Mouse (Mus musculus): ENCODE measurements around the gene Pigk. TPM values are rescaled to one million over a fixed set of nuclear protein-coding genes. Genes with fewer than 3 reads are reported as not detected.
"Not testable (repeated sequence)": the region's sequence is repeated elsewhere in the genome, so short reads cannot be mapped to it uniquely, and the experiment has no call there.

Pigk gene
- polyA plus RNA-seq, 1 experiment from 2014 or later, result 59.6 TPM

DNA sequence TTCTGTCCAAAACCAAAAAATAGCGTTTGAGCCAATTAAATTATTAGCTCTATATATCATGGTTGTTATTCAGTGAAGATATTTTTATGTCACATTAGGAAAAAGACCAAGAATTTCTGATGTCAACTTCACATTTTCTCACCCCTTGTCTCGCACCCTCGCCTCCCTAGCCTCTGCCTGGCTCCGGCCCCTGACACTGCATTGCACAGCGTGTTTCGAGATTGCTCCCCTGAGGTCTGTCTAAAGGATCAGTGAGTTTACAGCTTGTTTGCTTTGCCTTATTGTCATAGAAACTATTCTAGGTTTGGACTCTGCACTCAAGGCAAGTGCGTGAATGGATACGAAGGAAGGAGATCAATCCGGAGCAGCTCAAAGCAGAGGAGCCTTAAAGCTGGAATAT lies 24.8 kb upstream of the Pigk start:
- ATAC-seq, result no peak
- Histone ChIP-seq H3K4me2 (ENCODE audit: low read length) (no peak overlapping the region), H3K27ac (ENCODE audit: low read length) (no peak overlapping the region), H3K9me3 (replicated peaks; ENCODE audit: control insufficient read depth, low read length, poor library complexity, severe bottlenecking) (no peaks in the 10 kb centered on the region), H3K4me3 (ENCODE audit: low read depth, low read length) (no peak overlapping the region), H3K36me3 (ENCODE audit: control insufficient read depth, insufficient read depth, low read length) (no peaks in the 10 kb centered on the region), H3K4me1 (ENCODE audit: control insufficient read depth, insufficient read depth, low read length) (no peaks in the 10 kb centered on the region), H3K9ac (ENCODE audit: low read depth, low read length) (no peak overlapping the region), H3K27me3 (ENCODE audit: control insufficient read depth, insufficient read depth, low read depth, low read length) (no peaks in the 10 kb centered on the region)
- 77% methylated on average over 9 of the region's 9 CpGs for WGBS

DNA sequence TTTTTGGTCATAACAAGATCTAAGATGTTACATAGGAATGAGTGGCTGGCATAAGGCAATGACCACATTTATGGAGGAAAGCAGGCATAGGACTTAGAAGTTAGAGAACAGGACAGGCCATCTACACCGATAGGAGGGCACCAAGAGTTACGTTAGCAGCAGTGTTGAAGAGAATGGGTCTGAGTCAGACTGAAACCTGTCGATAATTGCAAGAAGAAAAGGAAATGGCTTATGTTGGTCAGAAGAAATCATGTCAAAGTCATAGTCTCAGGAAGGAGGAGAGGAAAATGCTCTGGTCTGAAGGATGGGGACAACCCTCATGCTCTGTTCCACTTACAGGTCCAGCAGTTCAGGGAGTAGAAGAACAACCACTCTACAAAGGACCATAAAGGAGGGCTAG lies 18.9 kb upstream of the Pigk start:
- 95% methylated on average over 3 of the region's 3 CpGs for WGBS
- Histone ChIP-seq H3K9ac (ENCODE audit: low read depth, low read length) (no peak overlapping the region), H3K27ac (ENCODE audit: low read length) (no peak overlapping the region), H3K4me1 (ENCODE audit: control insufficient read depth, insufficient read depth, low read length) (no peaks in the 10 kb centered on the region), H3K36me3 (ENCODE audit: control insufficient read depth, insufficient read depth, low read length) (no peaks in the 10 kb centered on the region), H3K9me3 (replicated peaks; ENCODE audit: control insufficient read depth, low read length, poor library complexity, severe bottlenecking) (no peaks in the 10 kb centered on the region), H3K4me3 (ENCODE audit: low read depth, low read length) (no peak overlapping the region), H3K27me3 (ENCODE audit: control insufficient read depth, insufficient read depth, low read depth, low read length) (no peaks in the 10 kb centered on the region), H3K4me2 (ENCODE audit: low read length) (no peak overlapping the region)
- ATAC-seq, result no peak

DNA sequence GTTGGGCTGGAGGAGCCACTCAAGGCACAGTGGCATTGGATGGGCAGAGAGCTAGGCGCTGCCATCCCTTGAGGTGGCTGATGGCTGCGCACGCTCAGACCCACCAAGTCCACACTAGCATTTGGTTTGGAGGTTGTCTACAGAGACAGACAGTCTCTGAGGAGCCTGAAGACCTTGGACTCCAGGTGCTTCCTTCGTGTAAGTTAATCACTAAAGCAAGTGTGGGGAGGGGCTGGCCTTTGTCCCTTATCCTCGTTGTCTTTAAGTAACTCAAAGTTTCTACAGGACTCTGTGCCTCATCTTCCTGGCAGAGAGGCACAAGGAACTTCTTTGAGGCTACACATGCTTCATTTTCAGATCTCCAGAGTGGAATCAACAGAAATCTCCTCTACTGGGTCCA lies 15.9 kb upstream of the Pigk start:
- H3K4me1 ChIP-seq (ENCODE audit: control insufficient read depth, insufficient read depth, low read length), result no peaks in the 10 kb centered on the region
- no peak overlapping the region for H3K27ac ChIP-seq (ENCODE audit: low read length)
- H3K4me2 ChIP-seq (ENCODE audit: low read length), result no peak overlapping the region
- no peak overlapping the region for H3K9ac ChIP-seq (ENCODE audit: low read depth, low read length)
- no peaks in the 10 kb centered on the region for H3K9me3 ChIP-seq (replicated peaks; ENCODE audit: control insufficient read depth, low read length, poor library complexity, severe bottlenecking)
- ATAC-seq, result no peak
- no peak overlapping the region for H3K4me3 ChIP-seq (ENCODE audit: low read depth, low read length)
- no peaks in the 10 kb centered on the region for H3K36me3 ChIP-seq (ENCODE audit: control insufficient read depth, insufficient read depth, low read length)
- no peaks in the 10 kb centered on the region for H3K27me3 ChIP-seq (ENCODE audit: control insufficient read depth, insufficient read depth, low read depth, low read length)
- WGBS, result 88% methylated on average over 5 of the region's 5 CpGs

DNA sequence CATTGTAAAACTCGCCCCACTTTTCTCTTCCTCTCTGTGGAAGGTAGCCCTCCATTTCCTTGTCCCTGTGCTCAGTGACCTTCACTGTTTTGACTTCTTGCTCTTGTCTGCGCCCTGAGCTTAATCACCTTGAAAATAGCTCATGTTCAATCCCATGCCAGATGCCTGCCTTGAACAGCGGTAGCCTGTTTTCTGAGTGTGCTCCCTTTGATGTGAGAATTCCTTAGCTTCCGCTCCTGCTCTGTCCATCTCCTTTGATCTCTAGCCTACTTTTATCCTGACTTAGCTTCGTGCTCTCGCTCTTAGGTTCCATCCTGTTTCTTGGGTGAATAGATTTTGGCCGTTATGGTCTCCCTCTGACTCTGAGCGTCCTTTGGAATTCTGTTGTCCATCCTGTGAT lies 14.6 kb upstream of the Pigk start:
- H3K4me3 ChIP-seq (ENCODE audit: low read depth, low read length), result no peak overlapping the region
- no peaks in the 10 kb centered on the region for H3K36me3 ChIP-seq (ENCODE audit: control insufficient read depth, insufficient read depth, low read length)
- H3K27me3 ChIP-seq (ENCODE audit: control insufficient read depth, insufficient read depth, low read depth, low read length), result no peaks in the 10 kb centered on the region
- H3K9ac ChIP-seq (ENCODE audit: low read depth, low read length), result no peak overlapping the region
- no peaks in the 10 kb centered on the region for H3K4me1 ChIP-seq (ENCODE audit: control insufficient read depth, insufficient read depth, low read length)
- 56% methylated on average over 8 of the region's 8 CpGs for WGBS
- no peak overlapping the region for H3K4me2 ChIP-seq (ENCODE audit: low read length)
- no peak for ATAC-seq
- no peaks in the 10 kb centered on the region for H3K9me3 ChIP-seq (replicated peaks; ENCODE audit: control insufficient read depth, low read length, poor library complexity, severe bottlenecking)
- no peak overlapping the region for H3K27ac ChIP-seq (ENCODE audit: low read length)

DNA sequence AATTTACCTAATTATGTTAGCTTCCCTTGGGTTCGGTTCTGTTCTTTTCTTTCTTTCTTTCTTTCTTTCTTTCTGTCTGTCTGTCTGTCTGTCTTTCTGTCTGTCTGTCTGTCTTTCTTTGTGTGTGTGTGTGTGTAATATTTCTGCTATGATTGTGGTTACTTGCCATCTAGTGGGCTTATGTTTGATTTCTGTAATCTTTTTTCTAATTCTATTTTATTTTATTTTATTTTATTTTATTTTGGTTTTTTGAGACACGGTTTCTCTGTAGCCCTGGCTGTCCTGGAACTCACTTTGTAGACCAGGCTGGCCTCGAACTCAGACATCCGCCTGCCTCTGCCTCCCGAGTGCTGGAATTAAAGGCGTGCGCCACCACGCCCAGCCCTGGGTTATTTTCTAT lies 12.4 kb upstream of the Pigk start:
- not testable (repeated sequence) for H3K27ac ChIP-seq (ENCODE audit: low read length); H3K9ac ChIP-seq (ENCODE audit: low read depth, low read length); H3K4me2 ChIP-seq (ENCODE audit: low read length); H3K36me3 ChIP-seq (ENCODE audit: control insufficient read depth, insufficient read depth, low read length); H3K9me3 ChIP-seq (replicated peaks; ENCODE audit: control insufficient read depth, low read length, poor library complexity, severe bottlenecking); ATAC-seq; H3K27me3 ChIP-seq (ENCODE audit: control insufficient read depth, insufficient read depth, low read depth, low read length); H3K4me1 ChIP-seq (ENCODE audit: control insufficient read depth, insufficient read depth, low read length); H3K4me3 ChIP-seq (ENCODE audit: low read depth, low read length)
- 93% methylated on average over 8 of the region's 8 CpGs for WGBS

DNA sequence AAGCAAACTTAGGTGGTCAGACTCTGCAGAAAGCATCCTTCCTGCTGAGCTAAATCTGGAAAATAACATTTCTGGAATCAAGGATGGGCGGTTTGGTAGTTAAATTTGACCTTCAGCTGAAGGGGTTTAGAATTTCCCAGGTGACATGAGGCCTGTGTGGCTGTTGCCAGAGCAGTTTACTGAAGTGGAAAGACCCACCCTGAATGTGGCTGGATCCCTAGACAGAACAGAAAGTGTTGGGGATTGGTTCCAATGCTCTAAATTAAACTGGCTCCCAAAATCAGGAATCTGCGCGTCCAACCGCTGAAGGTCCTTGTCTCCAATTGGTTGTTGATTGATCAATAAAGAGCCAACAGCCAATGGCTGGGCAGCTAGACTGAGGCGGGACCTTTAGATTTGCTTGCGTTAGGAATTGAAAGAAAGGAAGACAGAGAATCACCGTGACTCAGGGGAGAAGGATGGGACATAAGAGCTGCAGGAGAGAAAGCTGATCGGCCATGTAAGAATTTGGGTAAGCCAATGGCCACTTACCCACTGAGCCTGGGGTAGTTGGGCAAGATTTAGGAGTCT lies 11.5 kb upstream of the Pigk start:
- no peaks in the 10 kb centered on the region for H3K9me3 ChIP-seq (replicated peaks; ENCODE audit: control insufficient read depth, low read length, poor library complexity, severe bottlenecking)
- 50% methylated on average over 8 of the region's 8 CpGs for WGBS
- peak overlapping the region; percentile 26 for H3K4me3 ChIP-seq (ENCODE audit: low read depth, low read length)
- peak overlapping the region; percentile 45 for H3K4me2 ChIP-seq (ENCODE audit: low read length)
- no peak overlapping the region for H3K27ac ChIP-seq (ENCODE audit: low read length)
- no peaks in the 10 kb centered on the region for H3K36me3 ChIP-seq (ENCODE audit: control insufficient read depth, insufficient read depth, low read length)
- H3K4me1 ChIP-seq (ENCODE audit: control insufficient read depth, insufficient read depth, low read length), result no peaks in the 10 kb centered on the region
- H3K9ac ChIP-seq (ENCODE audit: low read depth, low read length), result no peak overlapping the region
- H3K27me3 ChIP-seq (ENCODE audit: control insufficient read depth, insufficient read depth, low read depth, low read length), result no peaks in the 10 kb centered on the region
- ATAC-seq, result peak; percentile 58; the same call in 1 of the 2 replicates

DNA sequence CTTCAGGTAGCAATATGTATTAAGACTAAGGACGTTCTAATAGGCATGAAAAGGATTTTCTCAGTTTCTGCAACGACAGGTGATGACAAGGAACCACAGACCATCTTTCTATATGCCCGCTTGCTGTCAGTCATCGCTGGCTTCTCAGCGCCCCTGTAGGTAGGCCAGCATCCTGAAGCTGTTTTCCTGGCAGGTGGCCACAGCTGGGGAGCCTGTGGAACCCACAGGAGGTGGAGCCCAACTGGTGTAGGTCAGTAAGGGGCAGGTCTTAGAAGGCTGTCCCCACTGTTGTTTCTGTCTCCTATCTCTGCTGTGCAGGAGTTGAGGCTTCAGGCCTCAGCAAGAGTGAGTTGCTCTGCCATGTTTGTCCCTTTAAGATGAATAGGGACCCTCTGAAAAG lies 8.1 kb upstream of the Pigk start:
- ATAC-seq, result no peak
- no peak overlapping the region for H3K4me2 ChIP-seq (ENCODE audit: low read length)
- H3K36me3 ChIP-seq (ENCODE audit: control insufficient read depth, insufficient read depth, low read length), result no peaks in the 10 kb centered on the region
- no peak overlapping the region for H3K27ac ChIP-seq (ENCODE audit: low read length)
- WGBS, result 67% methylated on average over 5 of the region's 5 CpGs
- no peaks in the 10 kb centered on the region for H3K9me3 ChIP-seq (replicated peaks; ENCODE audit: control insufficient read depth, low read length, poor library complexity, severe bottlenecking)
- no peak overlapping the region for H3K4me3 ChIP-seq (ENCODE audit: low read depth, low read length)
- no peaks in the 10 kb centered on the region for H3K27me3 ChIP-seq (ENCODE audit: control insufficient read depth, insufficient read depth, low read depth, low read length)
- H3K4me1 ChIP-seq (ENCODE audit: control insufficient read depth, insufficient read depth, low read length), result no peaks in the 10 kb centered on the region
- no peak overlapping the region for H3K9ac ChIP-seq (ENCODE audit: low read depth, low read length)

DNA sequence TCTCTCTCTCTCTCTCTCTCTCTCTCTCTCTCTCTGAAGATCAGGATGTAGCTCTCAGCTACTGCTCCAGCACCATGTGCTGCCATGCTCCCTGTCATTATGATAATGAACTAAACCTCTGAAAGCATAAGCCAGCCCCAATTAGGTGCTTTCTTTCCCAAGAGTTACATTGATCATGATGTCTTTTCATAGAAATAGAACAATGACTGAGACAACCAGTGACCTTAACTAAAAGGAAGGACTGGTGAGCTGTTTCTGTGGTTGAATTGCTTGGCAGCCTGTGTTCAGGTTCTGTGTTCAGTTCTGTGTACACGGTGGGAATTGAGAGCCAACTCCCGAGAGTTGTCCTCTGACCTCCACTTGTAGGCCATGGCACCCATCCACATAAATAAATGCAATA lies 7.0 kb upstream of the Pigk start:
- Histone ChIP-seq H3K4me1 (ENCODE audit: control insufficient read depth, insufficient read depth, low read length) (no peaks in the 10 kb centered on the region), H3K9me3 (replicated peaks; ENCODE audit: control insufficient read depth, low read length, poor library complexity, severe bottlenecking) (no peaks in the 10 kb centered on the region), H3K27ac (ENCODE audit: low read length) (no peak overlapping the region), H3K4me3 (ENCODE audit: low read depth, low read length) (no peak overlapping the region), H3K27me3 (ENCODE audit: control insufficient read depth, insufficient read depth, low read depth, low read length) (no peaks in the 10 kb centered on the region), H3K36me3 (ENCODE audit: control insufficient read depth, insufficient read depth, low read length) (no peaks in the 10 kb centered on the region), H3K9ac (ENCODE audit: low read depth, low read length) (no peak overlapping the region), H3K4me2 (ENCODE audit: low read length) (no peak overlapping the region)
- whole genome bisulfite sequencing, result 91% methylated on average over 2 of the region's 2 CpGs
- ATAC-seq, result no peak

DNA sequence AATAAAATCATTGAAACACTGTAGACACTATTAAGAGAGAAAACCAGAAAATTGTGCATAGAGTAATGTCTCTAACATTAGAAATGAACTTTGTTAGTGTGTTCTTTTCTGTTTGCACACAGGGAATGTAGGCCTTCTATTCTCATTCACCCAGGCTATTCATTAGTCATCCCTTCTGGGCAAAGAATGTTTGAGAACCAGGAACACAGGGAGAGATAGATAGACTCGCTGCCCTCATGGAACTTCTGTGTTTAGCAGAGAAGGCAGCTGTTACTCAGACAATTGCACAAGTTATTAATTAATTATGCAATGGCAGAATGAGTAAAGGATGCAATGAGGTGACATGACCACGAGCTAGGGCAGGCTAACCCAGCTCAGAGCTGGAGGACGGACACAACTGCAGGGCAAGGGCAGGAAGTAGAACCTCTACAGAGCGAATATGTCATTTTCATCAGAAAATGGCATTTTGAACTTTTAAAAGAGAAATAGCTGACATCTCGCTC lies 6.5 kb upstream of the Pigk start:
- no peak overlapping the region for H3K4me2 ChIP-seq (ENCODE audit: low read length)
- H3K27me3 ChIP-seq (ENCODE audit: control insufficient read depth, insufficient read depth, low read depth, low read length), result no peaks in the 10 kb centered on the region
- H3K27ac ChIP-seq (ENCODE audit: low read length), result no peak overlapping the region
- no peaks in the 10 kb centered on the region for H3K9me3 ChIP-seq (replicated peaks; ENCODE audit: control insufficient read depth, low read length, poor library complexity, severe bottlenecking)
- ATAC-seq, result no peak
- 85% methylated on average over 5 of the region's 5 CpGs for WGBS
- no peaks in the 10 kb centered on the region for H3K36me3 ChIP-seq (ENCODE audit: control insufficient read depth, insufficient read depth, low read length)
- no peaks in the 10 kb centered on the region for H3K4me1 ChIP-seq (ENCODE audit: control insufficient read depth, insufficient read depth, low read length)
- H3K9ac ChIP-seq (ENCODE audit: low read depth, low read length), result no peak overlapping the region
- no peak overlapping the region for H3K4me3 ChIP-seq (ENCODE audit: low read depth, low read length)

Data from midbrain, embryonic 16.5 days (tissue).